Mouse (Mus musculus): Measurements from ENCODE around the gene Fkbp5. TPM values are rescaled to one million over a fixed set of nuclear protein-coding genes. Genes with fewer than 3 reads are reported as not detected.
A peak's percentile ranks its signal among the peaks of the same experiment; 100 is the strongest.
"Not testable (repeated sequence)": the region's sequence is repeated elsewhere in the genome, so short reads cannot be mapped to it uniquely, and the experiment has no call there.

Fkbp5 gene
- total and polyA plus RNA-seq, 3 experiments = 14.4 to 31.4 (median 22.6) TPM

DNA sequence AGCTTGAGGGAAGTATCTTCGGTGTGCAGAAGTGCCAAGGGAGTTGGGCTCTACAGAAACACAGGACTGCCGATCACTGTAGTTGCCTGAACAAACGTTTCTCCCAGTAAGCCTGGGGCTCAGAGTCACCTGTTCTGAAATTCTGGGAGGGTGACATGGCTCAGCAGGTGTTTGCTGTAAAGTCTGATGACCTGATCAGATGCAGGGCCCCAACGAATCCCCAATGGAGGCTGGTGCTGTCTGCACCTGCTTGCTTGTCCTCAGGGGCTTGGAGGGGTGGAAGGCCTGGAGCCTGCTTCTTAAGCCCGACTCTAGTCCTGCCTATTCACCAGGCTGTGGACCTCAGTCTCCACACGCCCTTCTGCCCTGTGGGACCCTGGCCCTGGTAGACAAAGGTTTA is 40.4 kb upstream of the Fkbp5 start:
- Histone ChIP-seq H3K9ac (ENCODE audit: insufficient read depth, low read depth) (no peak overlapping the region), H3K36me3 (replicated peaks in 1 of 2; ENCODE audit: control insufficient read depth in 1 of 2, insufficient read depth in 1 of 2, low read length in 1 of 2) (no peaks in the 10 kb centered on the region), H3K4me1 (ENCODE audit: control insufficient read depth in 1 of 2, insufficient read depth in 2 of 2) (peaks cover 0 to 19% of the 10 kb centered on the region in 2 experiments; a peak in 2 of 4 replicates), H3K9me3 (replicated peaks; ENCODE audit: low read length) (peaks cover 3% of the 10 kb centered on the region), H3K27ac (ENCODE audit: insufficient read depth, low read depth) (no peak overlapping the region), H3K4me3 (replicated peaks in 1 of 3; ENCODE audit: low read depth in 2 of 3, low read length in 2 of 3, poor library complexity in 1 of 3) (no peak overlapping the region), H3K4me2 (ENCODE audit: insufficient read depth, low read depth, poor library complexity, severe bottlenecking) (no peak overlapping the region), H3K79me2 (replicated peaks; ENCODE audit: control insufficient read depth, extremely low read depth, insufficient read depth, poor library complexity, severe bottlenecking) (no peaks in the 10 kb centered on the region), H3K27me3 (replicated peaks) (peaks cover 25% of the 10 kb centered on the region)
- in situ Hi-C loops (cut with MboI; ENCODE audit: low pct_ligation_motif_present, low pct_unique_long_range_greater_than_20kb, low sequenced_read_pairs) = no loop called here
- dilution Hi-C loops (cut with MboI; ENCODE audit: extremely low pct_ligation_motif_present, extremely low pct_unique_long_range_greater_than_20kb, low sequenced_read_pairs) = no loop called here
- DNase-seq (ENCODE audit: extremely low read depth) = no peak
- TF ChIP-seq GABPA (IDR thresholded peaks at IDR 0.05; ENCODE audit: insufficient replicate concordance, low read depth, low read length) (no peak), ETS1 (conservative IDR thresholded peaks at IDR 0.05; ENCODE audit: low read depth, low read length) (no peak), MAZ (IDR thresholded peaks at IDR 0.05; ENCODE audit: low read depth, low read length) (no peak), MEF2A (IDR thresholded peaks at IDR 0.05; ENCODE audit: borderline replicate concordance, low read depth, low read length) (no peak), PAX5 (IDR thresholded peaks at IDR 0.05; ENCODE audit: low read length) (no peak), CHD1 (IDR thresholded peaks at IDR 0.05; ENCODE audit: low read depth, low read length) (no peak), UBTF (IDR thresholded peaks at IDR 0.05; ENCODE audit: low read depth, low read length) (no peak), JUN (IDR thresholded peaks at IDR 0.05; ENCODE audit: insufficient read depth, low read depth, low read length) (no peak), E2F4 (IDR thresholded peaks at IDR 0.05; ENCODE audit: insufficient replicate concordance, low read depth, low read length) (no peak), BHLHE40 (IDR thresholded peaks at IDR 0.05; ENCODE audit: low read depth, low read length) (no peak)

DNA sequence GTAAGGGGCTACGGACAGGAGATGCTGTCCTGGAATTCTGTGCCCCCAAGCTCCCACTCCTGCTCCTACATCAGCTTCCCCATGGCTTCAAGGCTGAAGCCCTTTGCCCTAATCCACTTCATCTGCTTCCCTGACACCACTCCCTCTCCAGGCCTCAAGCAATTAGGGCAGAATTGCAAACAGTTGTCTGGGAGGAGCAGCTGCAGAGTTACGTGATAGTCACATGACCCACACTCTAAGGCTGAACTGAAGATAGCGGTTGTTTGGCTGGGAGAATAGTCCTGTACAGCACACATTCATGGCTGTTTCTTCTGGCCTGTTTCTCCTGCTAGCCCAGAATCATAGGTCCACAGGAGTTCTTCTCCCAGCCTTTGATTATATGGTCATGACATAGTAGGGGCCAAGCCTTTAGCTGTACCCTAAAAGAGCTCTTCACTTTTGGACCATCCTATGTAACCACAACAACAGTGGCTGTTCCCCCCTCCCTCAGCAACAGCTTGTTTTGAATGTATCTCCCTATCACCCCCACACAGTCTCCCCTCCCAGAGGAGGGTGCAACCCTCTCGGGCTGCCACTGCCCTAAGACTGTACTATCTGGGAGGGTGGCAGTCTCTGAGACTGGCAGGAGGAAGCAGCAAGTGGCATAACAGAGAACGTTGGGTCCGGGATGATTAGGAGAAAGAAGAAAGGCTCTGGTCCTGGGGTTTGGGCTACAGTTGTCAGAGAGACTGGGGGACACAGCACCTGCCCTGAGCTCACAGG is 39.5 kb upstream of the Fkbp5 start:
- dilution Hi-C loops (cut with MboI; ENCODE audit: extremely low pct_ligation_motif_present, extremely low pct_unique_long_range_greater_than_20kb, low sequenced_read_pairs) (no loop called here), in situ Hi-C loops (cut with MboI; ENCODE audit: low pct_ligation_motif_present, low pct_unique_long_range_greater_than_20kb, low sequenced_read_pairs) (no loop called here)

DNA sequence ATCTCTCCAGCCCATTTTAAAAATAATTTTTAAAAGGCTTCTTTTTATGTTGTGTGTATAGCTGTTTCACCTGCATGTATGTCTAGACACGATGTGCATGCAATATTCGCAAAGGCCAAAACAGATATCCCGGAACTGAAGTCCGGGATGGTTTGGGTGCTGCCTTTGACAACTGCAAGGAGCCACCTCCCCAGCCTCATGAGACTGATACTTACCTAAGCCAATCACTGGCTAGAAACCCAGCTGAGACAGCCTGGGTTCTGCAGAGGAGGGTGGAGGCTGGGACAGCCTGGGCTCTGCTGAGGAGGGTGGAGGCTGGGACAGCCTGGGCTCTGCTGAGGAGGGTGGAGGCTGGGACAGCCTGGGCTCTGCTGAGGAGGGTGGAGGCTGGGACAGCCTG is 36.7 kb upstream of the Fkbp5 start:
- H3K9ac ChIP-seq (ENCODE audit: insufficient read depth, low read depth); dilution Hi-C loops (cut with MboI; ENCODE audit: extremely low pct_ligation_motif_present, extremely low pct_unique_long_range_greater_than_20kb, low sequenced_read_pairs); H3K36me3 ChIP-seq (replicated peaks in 1 of 2; ENCODE audit: control insufficient read depth in 1 of 2, insufficient read depth in 1 of 2, low read length in 1 of 2); H3K27ac ChIP-seq (ENCODE audit: insufficient read depth, low read depth); H3K4me3 ChIP-seq (replicated peaks in 1 of 3; ENCODE audit: low read depth in 2 of 3, low read length in 2 of 3, poor library complexity in 1 of 3); in situ Hi-C loops (cut with MboI; ENCODE audit: low pct_ligation_motif_present, low pct_unique_long_range_greater_than_20kb, low sequenced_read_pairs); H3K9me3 ChIP-seq (replicated peaks; ENCODE audit: low read length); DNase-seq (ENCODE audit: extremely low read depth); H3K79me2 ChIP-seq (replicated peaks; ENCODE audit: control insufficient read depth, extremely low read depth, insufficient read depth, poor library complexity, severe bottlenecking); H3K4me2 ChIP-seq (ENCODE audit: insufficient read depth, low read depth, poor library complexity, severe bottlenecking): not testable (repeated sequence)
- peaks cover 0 to 19% of the 10 kb centered on the region in 2 experiments; a peak in 2 of 4 replicates for H3K4me1 ChIP-seq (ENCODE audit: control insufficient read depth in 1 of 2, insufficient read depth in 2 of 2)
- peaks cover 32% of the 10 kb centered on the region for H3K27me3 ChIP-seq (replicated peaks)

More for the DNA sequence above, 39.5 kb upstream of the Fkbp5 start:
- DNase-seq (ENCODE audit: extremely low read depth) = no peak
- Histone ChIP-seq H3K9ac (ENCODE audit: insufficient read depth, low read depth) (no peak overlapping the region), H3K36me3 (replicated peaks in 1 of 2; ENCODE audit: control insufficient read depth in 1 of 2, insufficient read depth in 1 of 2, low read length in 1 of 2) (no peaks in the 10 kb centered on the region), H3K79me2 (replicated peaks; ENCODE audit: control insufficient read depth, extremely low read depth, insufficient read depth, poor library complexity, severe bottlenecking) (no peaks in the 10 kb centered on the region), H3K27me3 (replicated peaks) (peaks cover 26% of the 10 kb centered on the region), H3K4me1 (ENCODE audit: control insufficient read depth in 1 of 2, insufficient read depth in 2 of 2) (peaks cover 0 to 19% of the 10 kb centered on the region in 2 experiments; a peak in 2 of 4 replicates), H3K4me2 (ENCODE audit: insufficient read depth, low read depth, poor library complexity, severe bottlenecking) (no peak overlapping the region), H3K4me3 (replicated peaks in 1 of 3; ENCODE audit: low read depth in 2 of 3, low read length in 2 of 3, poor library complexity in 1 of 3) (no peak overlapping the region), H3K9me3 (replicated peaks; ENCODE audit: low read length) (peaks cover 3% of the 10 kb centered on the region), H3K27ac (ENCODE audit: insufficient read depth, low read depth) (no peak overlapping the region)
- TF ChIP-seq USF2 (conservative IDR thresholded peaks at IDR 0.05; ENCODE audit: low read depth, low read length) = peak; percentile 37
- no peak for TF ChIP-seq MXI1 (IDR thresholded peaks at IDR 0.05; ENCODE audit: low read depth, low read length)
- TF ChIP-seq USF1 (IDR thresholded peaks at IDR 0.05; ENCODE audit: low read depth, low read length) = peak; percentile 41; the same call in 1 of the 2 replicates
